Mouse (Mus musculus): Measurements from ENCODE around the gene Gucy2d. TPM values are rescaled to one million over a fixed set of nuclear protein-coding genes. Genes with fewer than 3 reads are reported as not detected.

Gucy2d gene
- total and polyA plus RNA-seq, 3 experiments: not detected

GRCm38 (mm10) chr7:98483268-98483607, 43.0 kb downstream of the Gucy2d start:
- TF ChIP-seq NRF1 (IDR thresholded peaks at IDR 0.05; ENCODE audit: insufficient read depth, low read depth, low read length, poor library complexity, severe bottlenecking) (no peak), ELF1 (IDR thresholded peaks at IDR 0.05; ENCODE audit: low read depth, low read length) (0 out of 2 replicates have a peak, but pooled peaks have one; percentile 12)
- H3K4me3 ChIP-seq (ENCODE audit: control insufficient read depth in 1 of 2, insufficient read depth in 1 of 2, low read depth in 2 of 2, low read length in 2 of 2): no peak overlapping the region
- H3K9me3 ChIP-seq (replicated peaks; ENCODE audit: insufficient read depth, low read length): no peaks in the 10 kb centered on the region
- peak; percentile 44 for DNase-seq (ENCODE audit: low read depth, low spot score)
- no peak overlapping the region for H3K27ac ChIP-seq (ENCODE audit: control insufficient read depth, low read depth, low read length)
- H3K36me3 ChIP-seq (ENCODE audit: control insufficient read depth in 1 of 2, insufficient read depth in 2 of 2, low read length in 2 of 2): no peaks in the 10 kb centered on the region
- no peaks in the 10 kb centered on the region for H3K4me1 ChIP-seq (ENCODE audit: control insufficient read depth in 1 of 2, insufficient read depth in 2 of 2, low read length in 2 of 2)
- H3K27me3 ChIP-seq (ENCODE audit: control insufficient read depth in 1 of 2, insufficient read depth in 2 of 2, low read length in 2 of 2): no peaks in the 10 kb centered on the region
- H3K9ac ChIP-seq (ENCODE audit: control insufficient read depth, low read depth, low read length, poor library complexity, severe bottlenecking): no peak overlapping the region
- no peaks in the 10 kb centered on the region for H3K79me2 ChIP-seq (ENCODE audit: control insufficient read depth, insufficient read depth, low read length, poor library complexity)

- no peak overlapping the region for H3K4me3 ChIP-seq (ENCODE audit: control insufficient read depth in 1 of 2, insufficient read depth in 1 of 2, low read depth in 2 of 2, low read length in 2 of 2)
- no peak overlapping the region for H3K9ac ChIP-seq (ENCODE audit: control insufficient read depth, low read depth, low read length, poor library complexity, severe bottlenecking)
- H3K36me3 ChIP-seq (ENCODE audit: control insufficient read depth in 1 of 2, insufficient read depth in 2 of 2, low read length in 2 of 2): no peaks in the 10 kb centered on the region
- H3K79me2 ChIP-seq (ENCODE audit: control insufficient read depth, insufficient read depth, low read length, poor library complexity): no peaks in the 10 kb centered on the region
- H3K4me1 ChIP-seq (ENCODE audit: control insufficient read depth in 1 of 2, insufficient read depth in 2 of 2, low read length in 2 of 2): no peaks in the 10 kb centered on the region
- H3K27ac ChIP-seq (ENCODE audit: control insufficient read depth, low read depth, low read length): no peak overlapping the region
- TF ChIP-seq POLR2A (IDR thresholded peaks at IDR 0.05; ENCODE audit: control insufficient read depth in 1 of 2, insufficient read depth in 1 of 2, low read depth in 1 of 2, low read length in 2 of 2, poor library complexity in 1 of 2): no peak
- no peak for TF ChIP-seq CHD1 (IDR thresholded peaks at IDR 0.05; ENCODE audit: low read depth, low read length)
- TF ChIP-seq E2F4 (IDR thresholded peaks at IDR 0.05; ENCODE audit: borderline replicate concordance, low read depth, low read length): no peak
- TF ChIP-seq ELF1 (IDR thresholded peaks at IDR 0.05; ENCODE audit: low read depth, low read length): no peak
- TF ChIP-seq MEF2A (IDR thresholded peaks at IDR 0.05; ENCODE audit: extremely low read depth, insufficient replicate concordance, low read depth, low read length, poor library complexity, severe bottlenecking): no peak
- no peak for TF ChIP-seq JUND (IDR thresholded peaks at IDR 0.05; ENCODE audit: low read depth, low read length)
- no peak for TF ChIP-seq EP300 (IDR thresholded peaks at IDR 0.05; ENCODE audit: low read depth in 1 of 2, low read length in 2 of 2)
- TF ChIP-seq KAT2A (conservative IDR thresholded peaks at IDR 0.05; ENCODE audit: low read depth, low read length): no peak
- no peak for TF ChIP-seq MYB (IDR thresholded peaks at IDR 0.05; ENCODE audit: low read depth, low read length)
- no peak for TF ChIP-seq HCFC1 (IDR thresholded peaks at IDR 0.05; ENCODE audit: low read depth, low read length)
- TF ChIP-seq ETS1 (IDR thresholded peaks at IDR 0.05; ENCODE audit: low read depth, low read length): no peak
- no peak for TF ChIP-seq NRF1 (IDR thresholded peaks at IDR 0.05; ENCODE audit: insufficient read depth, low read depth, low read length, poor library complexity, severe bottlenecking)
- H3K9me3 ChIP-seq (replicated peaks; ENCODE audit: insufficient read depth, low read length): no peaks in the 10 kb centered on the region
- no peaks in the 10 kb centered on the region for H3K27me3 ChIP-seq (ENCODE audit: control insufficient read depth in 1 of 2, insufficient read depth in 2 of 2, low read length in 2 of 2)
- no peak for DNase-seq (ENCODE audit: low read depth, low spot score)
Measured at GRCm38 (mm10) chr7:98484878-98485277, 44.7 kb downstream of the Gucy2d start.

- no peak overlapping the region for H3K27ac ChIP-seq (ENCODE audit: control insufficient read depth, low read depth, low read length)
- no peaks in the 10 kb centered on the region for H3K9me3 ChIP-seq (replicated peaks; ENCODE audit: insufficient read depth, low read length)
- no peaks in the 10 kb centered on the region for H3K36me3 ChIP-seq (ENCODE audit: control insufficient read depth in 1 of 2, insufficient read depth in 2 of 2, low read length in 2 of 2)
- TF ChIP-seq TCF12 (IDR thresholded peaks at IDR 0.05; ENCODE audit: low read depth, low read length) (no peak), MEF2A (IDR thresholded peaks at IDR 0.05; ENCODE audit: extremely low read depth, insufficient replicate concordance, low read depth, low read length, poor library complexity, severe bottlenecking) (no peak), SIN3A (IDR thresholded peaks at IDR 0.05; ENCODE audit: low read length) (no peak), KAT2A (conservative IDR thresholded peaks at IDR 0.05; ENCODE audit: low read depth, low read length) (no peak), GATA1 (IDR thresholded peaks at IDR 0.05; ENCODE audit: low read depth, low read length) (no peak)
- no peaks in the 10 kb centered on the region; a peak in 2 of 4 replicates for H3K27me3 ChIP-seq (ENCODE audit: control insufficient read depth in 1 of 2, insufficient read depth in 2 of 2, low read length in 2 of 2)
- no peak for DNase-seq (ENCODE audit: low read depth, low spot score)
- H3K4me1 ChIP-seq (ENCODE audit: control insufficient read depth in 1 of 2, insufficient read depth in 2 of 2, low read length in 2 of 2): no peaks in the 10 kb centered on the region
- no peak overlapping the region for H3K9ac ChIP-seq (ENCODE audit: control insufficient read depth, low read depth, low read length, poor library complexity, severe bottlenecking)
- H3K4me3 ChIP-seq (ENCODE audit: control insufficient read depth in 1 of 2, insufficient read depth in 1 of 2, low read depth in 2 of 2, low read length in 2 of 2): no peak overlapping the region
- no peaks in the 10 kb centered on the region for H3K79me2 ChIP-seq (ENCODE audit: control insufficient read depth, insufficient read depth, low read length, poor library complexity)
Measured at GRCm38 (mm10) chr7:98485508-98485907, 45.3 kb downstream of the Gucy2d start.
